Mouse (Mus musculus) stomach, adult 2 months (tissue): ENCODE measurements around the gene Ercc5. TPM values are rescaled to one million over a fixed set of nuclear protein-coding genes. Genes with fewer than 3 reads are reported as not detected.

Source experiments
- polyA plus RNA-seq: library from polyadenylated mRNA; depleted of rRNA; stranded (reverse); fragments of >200 nt; gene quantifications from 2 replicates; pipeline ENCODE4 v1.2.3, GENCODE M21; 2012; rRNA removed

Ercc5 gene
- polyA plus RNA-seq = 0.39 and 0.70 TPM in 2 replicates

DNA sequence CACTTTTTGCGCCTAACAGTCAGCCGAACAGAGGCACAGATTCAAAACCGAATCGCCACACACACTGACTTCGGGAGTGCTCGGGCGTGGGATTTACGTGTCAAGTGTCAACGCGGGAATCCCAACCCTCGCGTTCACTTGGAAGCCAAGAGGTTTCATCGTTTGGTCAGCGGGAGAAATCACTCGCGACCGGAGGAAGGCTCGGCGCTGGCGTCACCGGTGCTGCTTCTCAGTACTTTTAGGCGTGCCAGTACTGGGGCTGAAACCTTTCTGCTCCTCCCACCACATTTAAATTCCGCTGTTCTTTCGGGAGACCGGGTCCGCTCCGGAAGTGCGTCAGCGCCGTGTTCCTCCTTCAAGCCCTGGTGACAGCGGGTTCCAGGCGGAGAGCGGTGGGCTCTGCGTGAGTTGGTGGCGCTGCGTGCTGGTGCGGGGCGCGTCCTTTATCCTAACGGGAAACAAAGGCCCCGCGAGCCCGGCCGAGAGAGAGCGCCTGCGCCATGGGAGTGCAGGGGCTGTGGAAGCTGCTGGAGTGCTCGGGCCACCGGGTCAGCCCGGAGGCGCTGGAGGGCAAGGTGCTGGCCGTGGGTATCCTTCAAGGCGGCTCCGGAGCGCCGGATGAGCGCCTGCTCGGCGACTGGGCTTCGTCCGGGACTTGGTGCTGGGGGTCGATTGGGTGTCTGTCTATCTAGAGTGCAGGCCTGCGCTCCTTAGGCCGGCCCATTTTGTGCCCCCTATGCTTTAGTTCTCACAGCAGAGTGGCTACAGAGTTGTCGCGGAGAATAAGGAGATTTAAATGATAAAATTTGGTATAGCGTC, at the start of gene Ercc5:
Gene Ercc5, plus strand, starts transcription at position 182 of the 819 bp plus-strand sequence.

GRCm38 (mm10) chr1:44102259-44102717, 45.3 kb upstream of the Ercc5 start, which contains the start of gene Tex30:
Gene Tex30, minus strand, starts transcription at chr1:44102441.

DNA sequence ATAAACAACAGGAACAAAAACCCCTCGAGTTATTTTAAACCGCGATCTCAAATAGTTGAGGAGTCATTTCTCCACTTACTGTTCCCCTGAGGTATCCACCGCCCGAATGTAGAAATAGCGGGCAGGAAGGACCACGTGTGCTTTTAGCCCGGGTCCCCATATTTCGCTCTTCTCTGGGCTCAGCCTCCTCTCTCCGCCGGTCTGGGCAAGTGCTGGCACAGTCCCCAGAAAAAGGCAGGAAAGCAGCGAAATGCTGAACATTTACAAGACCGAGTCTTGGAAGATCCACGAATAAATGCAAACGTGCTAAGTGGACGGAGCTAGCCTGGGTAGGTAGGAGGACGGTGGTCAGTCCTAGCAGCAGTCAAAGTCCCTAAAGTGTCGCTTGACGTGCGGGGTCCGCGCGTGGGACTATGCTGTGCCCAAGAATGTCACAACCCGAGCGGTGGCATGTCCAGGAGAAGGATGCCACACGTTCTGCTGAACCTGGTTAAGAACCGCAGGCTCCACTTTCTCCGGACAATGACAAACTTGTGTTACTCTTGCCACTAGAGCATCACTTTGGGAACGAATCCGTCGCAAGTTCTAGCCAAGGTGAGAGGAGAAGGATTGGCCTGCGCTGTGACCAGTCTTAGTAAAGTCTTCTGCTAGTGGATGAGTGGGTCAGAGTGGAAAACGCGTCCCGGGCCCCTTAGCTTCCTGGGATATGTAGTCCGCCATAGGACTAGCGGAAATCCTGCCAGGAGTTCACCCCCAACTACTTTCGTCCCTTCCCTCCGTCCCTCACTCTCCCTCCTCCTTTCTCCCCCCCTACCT, 29.1 kb upstream of the Ercc5 start, which contains the start of the genes Kdelc1 and Bivm:
Gene Kdelc1, minus strand, starts transcription at position 570 of the 816 bp plus-strand sequence.
Gene Bivm, plus strand, starts transcription at position 719 of the 816 bp plus-strand sequence.

DNA sequence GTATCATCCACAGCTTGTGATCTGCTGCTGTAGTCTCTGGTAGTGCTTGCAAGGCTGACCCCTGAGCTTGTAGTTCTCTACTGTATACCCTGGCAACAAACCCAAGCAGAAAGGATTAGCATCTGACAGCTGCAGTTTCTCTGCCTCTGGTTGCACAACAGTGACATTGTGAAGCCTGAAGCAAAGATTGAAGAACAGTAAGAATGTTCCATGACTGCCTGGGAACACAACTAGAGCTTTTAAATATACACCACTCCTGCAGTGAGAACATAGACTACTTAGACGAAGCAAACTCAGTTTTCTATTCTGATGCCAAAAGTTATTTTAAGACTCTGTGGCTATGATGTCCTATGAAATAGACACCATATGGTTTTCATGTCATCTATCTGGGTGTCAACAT, 71.3 kb downstream of the Ercc5 start, which contains the start of gene Mettl21e:
Gene Mettl21e, minus strand, starts transcription at position 86 of the 400 bp plus-strand sequence.

Other genes starting within 250 kb of the Ercc5 start
- gene Tpp2, start 214.1 kb upstream of the Ercc5 start, polyA plus RNA-seq = 2.9 and 4.0 TPM in 2 replicates
- gene Mettl21c, start 127.7 kb upstream of the Ercc5 start, polyA plus RNA-seq = not detected in 2 replicates
- not detected in 2 replicates for gene Gm8251, start 85.8 kb upstream of the Ercc5 start, polyA plus RNA-seq
- 1.2 and 1.5 TPM in 2 replicates for gene Tex30, start 45.3 kb upstream of the Ercc5 start, polyA plus RNA-seq
- gene Kdelc1, start 28.9 kb upstream of the Ercc5 start, polyA plus RNA-seq = 6.1 and 9.2 TPM in 2 replicates
- gene Bivm, start 28.8 kb upstream of the Ercc5 start, polyA plus RNA-seq = 3.5 and 4.1 TPM in 2 replicates
- gene Mettl21e, start 71.2 kb downstream of the Ercc5 start, polyA plus RNA-seq = not detected in 2 replicates